Mouse (Mus musculus): Measurements from ENCODE around the gene Rapgef1.

Gene Rapgef1

GRCm38 (mm10) chr2:29619484-29620300 is at the start of gene Rapgef1:
Gene Rapgef1, plus strand, starts transcription at chr2:29619720.
- DNase-seq (ENCODE audit: low spot score in 2 of 2) = peak; percentile 94 to 98

GRCm38 (mm10) chr2:29571921-29572700 is 47.4 kb upstream of the Rapgef1 start:
- no peak for DNase-seq (ENCODE audit: low spot score in 2 of 2)

- DNase-seq (ENCODE audit: low spot score in 2 of 2) = no peak
These were observed 46.6 kb upstream of the Rapgef1 start for GRCm38 (mm10) chr2:29572811-29573427.

GRCm38 (mm10) chr2:29573591-29573990 is 45.9 kb upstream of the Rapgef1 start:
- no peak for DNase-seq (ENCODE audit: low spot score in 2 of 2)

DNA sequence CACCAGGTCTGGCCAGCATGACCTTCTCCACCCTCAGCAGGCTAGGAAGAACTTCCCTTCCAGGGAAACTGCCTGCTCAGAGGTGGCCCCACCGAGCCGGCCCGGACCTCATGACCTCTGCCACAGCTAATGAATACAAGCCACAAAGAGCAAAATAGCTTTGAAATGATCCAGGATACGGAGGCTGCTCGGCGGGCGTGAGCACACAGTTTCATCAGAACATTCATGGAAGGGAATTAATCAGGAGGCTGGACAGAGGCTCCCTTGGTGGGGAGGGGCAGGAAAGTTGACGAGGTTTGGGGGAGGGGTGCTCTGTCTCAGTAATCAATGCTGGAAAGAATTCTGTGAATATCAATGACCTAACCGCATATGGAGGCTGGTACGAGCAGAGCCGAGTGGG is 45.3 kb upstream of the Rapgef1 start:
- DNase-seq (ENCODE audit: low spot score in 2 of 2) = no peak

DNA sequence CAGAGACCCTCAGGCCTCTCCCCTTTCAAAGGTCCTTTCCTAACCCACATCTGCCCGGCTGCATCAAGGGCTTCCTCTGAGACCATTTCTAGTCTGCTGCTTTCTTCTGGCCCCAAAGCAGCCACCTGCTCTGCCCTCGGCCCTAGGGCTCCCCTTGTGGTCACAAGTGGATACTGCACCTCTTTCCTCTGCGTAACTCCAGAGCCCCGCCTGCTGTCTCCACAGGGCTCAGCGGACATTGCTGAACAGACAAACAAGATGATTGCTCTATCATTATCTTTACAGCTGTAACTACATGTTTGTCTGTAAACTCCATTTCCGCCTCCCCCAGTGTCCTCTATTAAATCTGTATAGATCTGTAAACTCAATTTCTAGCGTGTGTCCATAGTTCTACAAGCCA is 37.1 kb upstream of the Rapgef1 start:
- peak; percentile 69 to 88 for DNase-seq (ENCODE audit: low spot score in 2 of 2)

DNA sequence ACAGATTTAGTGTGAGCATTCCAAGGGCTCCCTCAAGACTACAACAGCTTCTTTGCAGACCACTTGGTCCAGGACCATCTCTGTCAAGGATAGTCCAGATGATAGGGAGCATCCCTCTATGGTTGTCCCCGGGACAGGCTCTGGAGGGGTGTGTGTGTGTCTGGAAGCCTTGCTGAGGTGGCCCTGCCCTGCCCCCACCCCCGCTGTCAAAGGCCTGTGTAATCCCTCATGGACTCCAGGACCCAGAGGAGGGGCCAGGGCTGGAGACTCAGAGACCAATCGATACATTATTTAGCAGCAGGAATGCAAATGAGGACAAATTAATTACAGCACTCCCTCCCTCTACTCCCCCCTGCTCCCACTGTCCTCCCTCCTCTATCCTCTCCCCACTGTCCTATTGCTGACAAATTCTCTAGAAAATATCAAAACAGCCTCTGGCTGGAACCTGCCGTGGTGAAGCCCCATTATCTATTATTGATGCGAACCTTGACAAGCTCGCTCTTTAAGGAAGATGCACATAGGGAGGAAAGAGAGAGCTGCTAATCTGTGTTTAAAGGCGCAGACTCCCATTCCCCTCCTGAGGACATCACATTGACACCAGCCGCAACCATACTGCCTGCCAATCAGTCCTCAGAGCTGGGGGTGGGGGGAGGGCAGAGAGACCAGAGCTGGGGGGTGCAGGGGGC is 33.4 kb upstream of the Rapgef1 start:
- DNase-seq (ENCODE audit: low spot score in 2 of 2) = no peak

DNA sequence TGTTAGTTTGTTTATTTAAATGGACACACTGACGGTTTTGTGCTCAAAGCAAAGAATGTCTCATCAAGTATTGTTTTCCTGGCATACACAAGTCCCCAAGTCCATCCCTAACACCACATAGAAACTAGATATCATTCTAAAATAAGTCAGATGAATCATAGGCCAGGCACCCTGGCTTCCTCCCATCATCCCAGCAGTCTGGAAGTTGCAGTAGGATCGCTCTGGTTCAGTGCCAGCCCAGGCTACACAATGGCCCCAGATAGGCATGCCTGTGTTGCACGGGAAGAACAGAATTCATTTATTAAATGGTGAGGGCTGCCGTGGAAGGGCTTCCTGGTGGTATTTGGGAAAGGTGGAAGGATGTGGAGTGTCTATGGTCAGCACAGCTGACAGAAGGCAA is 31.5 kb upstream of the Rapgef1 start:
- DNase-seq (ENCODE audit: low spot score in 2 of 2) = no peak

DNA sequence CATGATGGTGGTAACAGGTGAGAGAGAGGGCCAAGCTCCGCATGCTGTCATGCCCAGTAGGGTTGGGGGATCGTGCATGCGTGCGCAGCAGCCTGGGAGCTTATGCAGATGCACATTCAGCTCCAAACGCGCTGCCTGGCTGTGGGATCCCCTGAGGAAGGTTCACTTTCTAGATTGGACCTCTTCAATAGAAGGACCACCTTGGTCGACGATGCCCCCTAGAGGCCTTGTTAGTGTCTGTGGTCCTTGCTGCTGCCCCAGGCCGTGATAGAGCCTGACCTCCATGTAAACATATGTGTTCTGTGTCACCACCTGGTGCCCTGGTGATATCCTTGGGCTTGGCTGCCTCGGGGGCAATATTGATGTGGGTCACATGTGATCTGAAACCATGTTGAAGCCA is 30.3 kb upstream of the Rapgef1 start:
- no peak for DNase-seq (ENCODE audit: low spot score in 2 of 2)

DNA sequence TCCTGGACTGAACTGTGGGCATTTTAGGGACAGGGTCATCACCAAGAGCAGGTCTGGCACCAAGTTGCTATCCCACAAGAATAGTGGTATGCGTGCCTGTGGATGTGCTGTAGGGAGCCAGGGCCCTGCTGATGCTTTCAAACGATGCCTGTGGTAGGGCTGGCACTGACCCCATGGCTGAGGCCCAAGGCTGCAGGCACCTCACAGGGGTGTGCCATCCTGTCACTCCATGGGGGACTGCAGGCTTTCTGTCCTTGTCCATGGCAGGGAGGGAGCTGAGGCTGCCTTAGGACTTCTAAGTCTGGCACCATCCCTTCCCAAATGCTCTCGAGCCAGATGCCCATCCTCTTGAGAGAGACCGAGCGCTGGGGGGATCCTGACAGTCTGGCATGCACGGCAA is 27.9 kb upstream of the Rapgef1 start:
- no peak for DNase-seq (ENCODE audit: low spot score in 2 of 2)

DNA sequence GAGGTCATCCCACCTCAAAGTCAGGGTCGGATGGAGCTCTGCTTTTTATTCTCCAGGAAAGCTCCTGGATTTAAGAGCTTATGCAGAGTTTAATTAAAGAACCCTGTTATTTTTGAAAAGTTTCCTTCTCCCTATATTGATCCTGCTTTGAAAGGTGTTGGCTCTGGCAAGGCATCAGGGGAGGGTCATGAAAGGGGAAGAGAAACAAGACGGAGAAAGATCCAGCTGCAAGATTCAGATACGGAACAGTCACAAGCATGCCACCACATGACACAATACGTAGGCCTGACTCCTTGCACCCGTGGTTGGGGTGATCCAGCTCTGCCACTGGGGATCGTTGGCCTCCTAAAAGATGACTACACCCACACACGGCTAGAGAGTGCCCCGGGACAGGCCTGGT is 27.0 kb upstream of the Rapgef1 start:
- no peak for DNase-seq (ENCODE audit: low spot score in 2 of 2)

DNA sequence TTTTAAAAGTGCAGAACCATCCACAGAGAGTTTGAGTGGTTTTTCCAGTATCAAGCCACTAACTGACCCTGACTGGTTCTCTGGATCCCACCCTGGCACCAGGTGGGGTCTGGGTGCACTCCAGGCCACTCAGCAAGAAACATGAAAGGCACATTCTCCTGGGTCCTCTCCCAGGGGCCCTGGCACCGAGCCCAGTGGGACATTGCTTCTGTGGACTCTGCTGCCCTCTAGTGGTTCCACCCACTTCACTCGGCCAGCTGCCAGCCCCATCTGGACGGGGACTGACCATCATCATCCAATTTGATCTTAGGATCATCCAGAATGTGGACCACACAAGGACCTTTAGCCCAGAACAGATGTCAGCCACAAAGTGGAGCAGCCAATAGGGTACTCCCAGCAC is 15.6 kb upstream of the Rapgef1 start:
- DNase-seq (ENCODE audit: low spot score in 2 of 2) = peak; percentile 68 to 88

GRCm38 (mm10) chr2:29605591-29605990 is 13.9 kb upstream of the Rapgef1 start:
- DNase-seq (ENCODE audit: low spot score in 2 of 2) = no peak

DNA sequence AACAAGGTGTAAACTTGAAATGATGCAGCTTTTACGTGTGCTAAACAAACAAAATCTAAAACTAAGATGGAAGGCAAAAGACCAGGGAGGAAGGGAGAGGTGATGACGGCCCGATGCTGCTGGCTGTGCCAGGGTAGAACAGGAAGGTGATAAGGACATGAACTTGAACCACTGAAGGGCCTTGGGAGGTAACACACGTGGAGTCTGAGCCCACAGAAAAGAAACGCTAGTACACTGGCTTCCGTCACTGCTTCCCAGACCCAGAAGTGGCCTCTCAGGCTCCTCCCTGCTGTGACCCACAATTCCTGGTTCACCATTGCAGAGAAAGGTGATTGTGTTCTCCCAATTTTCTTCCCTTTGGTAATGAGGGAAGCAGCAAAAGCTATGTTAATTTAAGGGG is 13.1 kb upstream of the Rapgef1 start:
- DNase-seq (ENCODE audit: low spot score in 2 of 2) = no peak

GRCm38 (mm10) chr2:29617341-29617740 is 2.2 kb upstream of the Rapgef1 start:
- no peak for DNase-seq (ENCODE audit: low spot score in 2 of 2)

DNA sequence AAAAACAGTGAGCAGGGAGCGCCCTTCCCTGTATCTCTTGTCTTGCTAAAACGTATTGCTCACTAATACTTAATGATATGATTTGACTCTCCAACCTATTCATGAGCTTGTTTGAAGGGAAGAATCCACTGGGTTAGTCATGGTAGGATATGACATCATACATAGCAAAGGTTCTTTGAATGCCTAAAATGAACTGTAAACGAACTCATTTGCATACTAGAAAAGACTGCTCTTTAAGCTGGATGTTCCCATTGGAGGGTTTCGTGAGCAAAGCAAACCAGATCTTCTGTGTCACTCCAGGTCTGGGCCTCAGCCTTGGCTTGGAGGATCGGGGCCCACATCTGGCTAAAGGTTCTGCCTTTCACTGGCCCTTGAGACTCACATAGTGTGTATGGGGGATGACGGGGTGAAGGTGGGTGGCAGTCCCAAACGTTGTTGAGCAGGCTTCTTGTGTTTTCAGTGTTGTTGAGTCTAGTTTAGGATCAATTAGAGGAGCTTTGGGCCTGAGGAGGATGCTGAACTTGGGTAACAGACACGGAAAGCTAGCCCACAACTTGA is 515 bp upstream of the Rapgef1 start:
- DNase-seq (ENCODE audit: low spot score in 2 of 2) = no peak

- no peak for DNase-seq (ENCODE audit: low spot score in 2 of 2)
These were observed 844 bp downstream of the Rapgef1 start for GRCm38 (mm10) chr2:29620301-29620827.

DNA sequence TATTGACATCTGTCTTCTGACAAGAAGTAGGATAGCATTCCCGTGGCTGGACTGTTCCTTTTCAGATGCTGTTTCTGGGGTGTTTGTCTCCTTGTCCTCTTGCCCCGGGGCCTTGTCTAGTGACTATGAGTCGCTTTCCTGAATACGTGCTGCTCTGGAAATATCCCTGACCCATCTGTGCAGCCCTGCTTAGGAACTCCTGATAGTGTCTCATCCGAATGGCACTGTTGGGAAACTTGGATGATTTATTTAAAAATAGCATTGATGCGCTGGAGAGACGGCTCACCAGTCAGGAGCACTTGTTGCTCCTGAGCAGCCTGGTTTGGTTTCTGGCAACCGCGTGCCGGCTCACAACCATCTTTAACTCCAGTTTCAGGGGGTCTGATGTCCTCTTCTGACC is 1.6 kb downstream of the Rapgef1 start:
- DNase-seq (ENCODE audit: low spot score in 2 of 2) = no peak

DNA sequence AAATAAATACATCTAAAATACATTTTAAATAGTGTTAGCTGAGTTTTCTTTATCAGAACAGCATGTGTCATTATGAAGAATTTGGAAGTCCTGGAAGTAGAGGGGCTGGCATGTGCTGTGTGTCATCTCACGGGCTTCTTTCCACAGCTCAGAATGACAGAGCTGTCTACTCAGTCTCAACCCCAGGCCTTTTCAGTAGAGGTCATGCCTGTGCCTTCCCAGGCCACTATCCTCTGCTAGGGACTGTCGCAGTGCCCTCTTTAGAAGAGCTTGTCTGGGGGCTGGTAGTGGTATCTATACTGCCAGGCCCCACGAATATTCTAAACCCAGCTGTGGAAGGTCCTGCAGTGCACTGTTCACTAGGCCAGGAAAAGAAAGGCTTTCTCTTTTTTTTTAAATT is 2.1 kb downstream of the Rapgef1 start:
- DNase-seq (ENCODE audit: low spot score in 2 of 2) = no peak

DNA sequence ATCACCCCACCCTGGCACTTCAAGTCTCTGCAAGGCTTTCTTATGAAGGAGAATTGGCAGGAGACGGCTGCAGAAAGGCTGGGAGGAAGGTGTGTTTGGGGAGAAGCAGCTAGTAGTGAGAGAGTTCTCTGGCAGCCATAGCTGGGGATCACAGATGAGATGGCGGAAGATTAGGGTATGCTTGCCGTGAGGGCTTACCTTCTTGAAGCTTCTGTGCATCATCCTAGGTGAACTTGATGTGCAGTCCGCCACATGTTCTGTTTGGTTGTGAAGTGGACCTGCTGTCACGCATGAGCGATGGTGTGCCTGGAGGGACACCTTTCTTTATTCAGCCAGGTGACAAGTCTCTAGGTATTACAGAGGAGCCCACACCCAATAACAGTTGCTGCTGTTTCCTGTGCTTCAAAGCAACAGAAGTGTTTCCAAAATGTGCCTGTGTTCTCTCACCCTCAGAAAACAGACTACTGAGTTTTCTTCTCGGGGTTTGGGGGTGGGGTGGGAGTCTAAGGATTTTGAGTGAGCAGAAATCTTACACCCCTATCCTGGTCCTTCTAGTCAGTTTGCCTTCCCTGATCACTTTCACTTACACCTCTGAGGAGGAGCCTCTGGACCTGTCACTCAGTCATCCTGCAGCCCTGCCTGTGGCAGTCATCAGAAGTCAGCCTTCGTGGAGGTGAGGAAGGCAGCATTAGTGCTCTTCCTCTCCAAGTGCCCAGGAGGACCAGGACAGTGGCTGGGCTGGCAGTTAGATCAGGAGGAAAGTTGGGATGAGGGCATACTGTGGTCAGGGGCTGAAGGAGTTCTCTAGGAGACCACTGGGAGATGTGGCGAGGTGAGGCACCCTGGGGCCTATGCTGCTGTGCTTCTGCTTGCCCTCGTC is 2.8 kb downstream of the Rapgef1 start:
- DNase-seq (ENCODE audit: low spot score in 2 of 2) = no peak

All from cerebellum, postnatal 4 days (tissue).